8 mouse cellular contexts compared by ENCODE assay signal in genomic region chr17:79355271-79355991, GRCm38 (mm10). TPM values are rescaled to one million over a fixed set of nuclear protein-coding genes. Genes with fewer than 3 reads are reported as not detected.
DNase-seq lines count a peak whose midpoint lies in the region; ATAC-seq and TF ChIP-seq lines count a peak whose summit lies in the region.

No protein-coding gene starts in this region.

- 0 out of 2 replicates have a peak, but pooled peaks have one; percentile 1 for TF ChIP-seq POLR2A in liver, adult 2 months (IDR thresholded peaks at IDR 0.05; ENCODE audit: extremely low read depth, insufficient read depth, low read length)

- no peaks in the 10 kb centered on the region for H3K9me3 ChIP-seq in embryonic facial prominence, embryonic 14.5 days (ENCODE audit: control insufficient read depth, low read length)
- H3K9me3 ChIP-seq in kidney, embryonic 14.5 days (ENCODE audit: control insufficient read depth, low read length) = no peaks in the 10 kb centered on the region

- peak overlapping the region; percentile 80 for H3K9ac ChIP-seq in embryonic facial prominence, embryonic 14.5 days (ENCODE audit: low read depth, low read length)
- H3K9ac ChIP-seq in kidney, embryonic 14.5 days (ENCODE audit: low read depth, low read length) = peak overlapping the region; percentile 75
- peak overlapping the region; percentile 67 for H3K9ac ChIP-seq in liver, adult 2 months (ENCODE audit: low read depth, low read length)

- H3K4me1 ChIP-seq in embryonic facial prominence, embryonic 14.5 days (ENCODE audit: control insufficient read depth, insufficient read depth, low read length) = peaks cover 21% of the 10 kb centered on the region
- H3K4me1 ChIP-seq in kidney, embryonic 14.5 days (ENCODE audit: control insufficient read depth, insufficient read depth, low read length) = no peaks in the 10 kb centered on the region; the same call in 1 of the 2 replicates
- H3K4me1 ChIP-seq in liver, adult 2 months (ENCODE audit: control insufficient read depth, insufficient read depth, low read length) = peaks cover 3% of the 10 kb centered on the region; the same call in 1 of the 2 replicates

- TF ChIP-seq CTCF in liver, adult 2 months (IDR thresholded peaks at IDR 0.05; ENCODE audit: low read depth, low read length) = no peak

- H3K27me3 ChIP-seq in embryonic facial prominence, embryonic 14.5 days (replicated peaks; ENCODE audit: control insufficient read depth, insufficient read depth, low read length) = no peaks in the 10 kb centered on the region
- peaks cover 17% of the 10 kb centered on the region for H3K27me3 ChIP-seq in kidney, embryonic 14.5 days (ENCODE audit: control insufficient read depth, insufficient read depth, low read length)
- H3K27me3 ChIP-seq in liver, adult 2 months (ENCODE audit: control insufficient read depth, insufficient read depth, low read length) = peaks cover 5% of the 10 kb centered on the region

- peak; percentile 69 to 83 for DNase-seq in urinary bladder, adult 18-20 months (ENCODE audit: low spot score in 2 of 2)
- no peak for DNase-seq in urinary bladder, postnatal 10 days (ENCODE audit: low spot score)
- DNase-seq in embryonic facial prominence, embryonic 14.5 days (ENCODE audit: low spot score) = peak; percentile 86
- DNase-seq in heart, adult 9 months (ENCODE audit: low spot score in 2 of 2) = peak; percentile 72 to 77
- DNase-seq in liver, adult 2 months (ENCODE audit: extremely low read depth, low read depth, low spot score) = peak; percentile 31
- peak; percentile 60 to 64 for DNase-seq in spleen, postnatal 14 days (ENCODE audit: low spot score in 2 of 2)

- H3K4me2 ChIP-seq in embryonic facial prominence, embryonic 14.5 days (ENCODE audit: low read depth, low read length) = peak overlapping the region; percentile 77
- peak overlapping the region; percentile 100 for H3K4me2 ChIP-seq in kidney, embryonic 14.5 days (replicated peaks; ENCODE audit: low read depth, low read length)

- H3K79me2 ChIP-seq in liver, adult 2 months (ENCODE audit: control insufficient read depth, insufficient read depth, low read length) = no peaks in the 10 kb centered on the region

- peak; percentile 61 for ATAC-seq in embryonic facial prominence, embryonic 14.5 days (ENCODE audit: low read depth)
- ATAC-seq in kidney, embryonic 14.5 days (ENCODE audit: low FRiP score, low TSS enrichment) = peak; percentile 50
- peak; percentile 61 for ATAC-seq in monocyte, adult 5-6 weeks (replicated peaks; ENCODE audit: insufficient number of reproducible peaks, low FRiP score, low TSS enrichment, poor library complexity, severe bottlenecking)

- peak overlapping the region; percentile 73 for H3K4me3 ChIP-seq in embryonic facial prominence, embryonic 14.5 days (ENCODE audit: low read depth, low read length)
- peak overlapping the region; percentile 69 for H3K4me3 ChIP-seq in kidney, embryonic 14.5 days (ENCODE audit: low read length)
- H3K4me3 ChIP-seq in liver, adult 2 months (ENCODE audit: insufficient read depth, low read depth, low read length) = peak overlapping the region; percentile 72

- H3K36me3 ChIP-seq in embryonic facial prominence, embryonic 14.5 days (ENCODE audit: control insufficient read depth, insufficient read depth, low read length) = no peaks in the 10 kb centered on the region
- no peaks in the 10 kb centered on the region for H3K36me3 ChIP-seq in kidney, embryonic 14.5 days (ENCODE audit: control insufficient read depth, insufficient read depth, low read length)
- no peaks in the 10 kb centered on the region for H3K36me3 ChIP-seq in liver, adult 2 months (ENCODE audit: control insufficient read depth, insufficient read depth, low read length)

- WGBS in embryonic facial prominence, embryonic 14.5 days = under 1% methylated on average over 46 of the region's 59 CpGs
- WGBS in kidney, embryonic 14.5 days = 1% methylated on average over 56 of the region's 59 CpGs
- WGBS in liver, adult 2 months = under 1% methylated on average over 59 of the region's 59 CpGs

- H3K27ac ChIP-seq in embryonic facial prominence, embryonic 14.5 days (replicated peaks; ENCODE audit: low read depth, low read length) = peak overlapping the region; percentile 77
- no peak overlapping the region for H3K27ac ChIP-seq in kidney, embryonic 14.5 days (ENCODE audit: low read depth, low read length)
- H3K27ac ChIP-seq in liver, adult 2 months (replicated peaks; ENCODE audit: insufficient read depth, low read depth, low read length) = peak overlapping the region; percentile 22

RNA-seq across cellular contexts. Expression of gene Cdc42ep3, which starts 0.5 kb away (rescaled TPM):
- 68.8 and 69.1 TPM in 2 replicates for polyA plus RNA-seq in embryonic facial prominence, embryonic 14.5 days (2014; fragmentation: Nextera tagmentation; extraction: Ambion mirVana)
- polyA plus RNA-seq in kidney, embryonic 14.5 days (2014; fragmentation: Nextera tagmentation; extraction: Ambion mirVana) = 35.6 and 38.2 TPM in 2 replicates
- 1.0 and 1.4 TPM in 2 replicates for total RNA-seq in liver, adult 2 months (2014; rRNA removed)
- polyA plus RNA-seq in liver, adult 2 months (2012; rRNA removed) = 0.87 and 0.91 TPM in 2 replicates
- total RNA-seq in monocyte, adult 5-6 weeks (2017) = 92.2 to 123 TPM (median 110 TPM) in 3 replicates

Comparison
In these comparisons a context has a peak if more than half of its experiments do, and no peak if none do; other contexts are left out.
1. RNA of gene Cdc42ep3, which starts 0.5 kb away (polyA plus RNA-seq): 68.8 to 69.1 TPM in embryonic facial prominence, embryonic 14.5 days and 35.6 to 38.2 TPM in kidney, embryonic 14.5 days; 0.87 to 0.91 TPM in liver, adult 2 months; every median in the first group is over 10 times any median in the second.
2. Peak in every context shown above with its lines, with median percentiles within 50 percentile points of each other: ATAC-seq, H3K4me3 ChIP-seq and H3K9ac ChIP-seq.